Mouse (Mus musculus): ENCODE results near the gene Arhgef1. TPM values are rescaled to one million over a fixed set of nuclear protein-coding genes. Genes with fewer than 3 reads are reported as not detected.
A peak's percentile ranks its signal among the peaks of the same experiment; 100 is the strongest.
"Not testable (repeated sequence)": the region's sequence is repeated elsewhere in the genome, so short reads cannot be mapped to it uniquely, and the experiment has no call there.

The Arhgef1 gene
- polyA plus RNA-seq, 1 experiment from 2014 or later: 59.2 TPM

DNA sequence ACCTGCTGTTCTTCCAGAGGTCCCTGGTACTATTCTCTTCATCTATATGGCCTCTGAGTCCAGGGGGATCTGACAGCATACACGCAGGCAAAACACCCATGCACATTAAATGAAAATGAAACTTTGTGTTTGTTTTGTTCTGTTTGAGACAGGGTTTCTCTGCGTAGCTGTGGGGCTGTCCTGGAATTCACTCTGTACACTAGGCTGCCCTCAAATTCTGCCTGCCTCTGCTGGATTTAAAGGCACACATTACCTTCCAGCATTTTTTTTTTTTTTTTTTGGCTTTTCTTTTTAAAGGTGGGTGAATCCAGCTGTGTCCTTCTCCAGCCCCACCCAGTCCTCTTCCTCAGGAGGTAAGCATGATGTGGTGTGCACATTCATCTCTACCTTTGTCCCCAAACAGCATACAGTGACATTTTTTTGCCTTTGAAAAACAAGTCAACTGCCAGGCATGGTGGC lies 10.6 kb upstream of the Arhgef1 start:
- no peak for ATAC-seq
- H3K9me3 ChIP-seq: no peaks in the 10 kb centered on the region
- 71% methylated on average over 2 of the region's 2 CpGs for WGBS
- H3K4me3 ChIP-seq (replicated peaks): no peak overlapping the region
- no peak overlapping the region for H3K9ac ChIP-seq (replicated peaks)
- H3K27ac ChIP-seq: no peak overlapping the region
- peaks cover 8% of the 10 kb centered on the region for H3K4me1 ChIP-seq (replicated peaks)
- H3K36me3 ChIP-seq: peaks cover 38% of the 10 kb centered on the region
- H3K4me2 ChIP-seq (replicated peaks): no peak overlapping the region
- H3K27me3 ChIP-seq: no peaks in the 10 kb centered on the region

DNA sequence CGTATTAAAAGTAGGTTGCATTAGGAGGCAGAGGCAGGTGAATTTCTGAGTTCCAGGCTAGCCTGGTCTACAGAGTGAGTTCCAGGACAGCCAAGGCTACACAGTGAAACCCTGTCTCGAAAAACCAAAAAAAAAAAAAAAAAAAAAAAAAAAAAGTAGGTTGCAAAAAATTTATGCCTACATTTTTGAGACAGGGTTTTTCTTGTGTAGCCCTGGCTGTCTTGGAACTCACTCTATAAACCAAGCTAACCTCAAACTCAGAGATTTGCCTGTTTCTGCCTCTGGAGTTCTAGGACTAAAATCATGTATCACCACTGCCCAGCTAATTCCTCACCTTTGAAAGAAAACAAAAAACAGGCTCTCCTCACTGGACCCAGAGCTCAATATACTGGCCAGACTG lies 7.0 kb upstream of the Arhgef1 start:
- H3K9me3 ChIP-seq; H3K27ac ChIP-seq; H3K36me3 ChIP-seq; H3K4me3 ChIP-seq (replicated peaks); H3K27me3 ChIP-seq; H3K9ac ChIP-seq (replicated peaks); H3K4me2 ChIP-seq (replicated peaks); H3K4me1 ChIP-seq (replicated peaks); ATAC-seq: not testable (repeated sequence)
- 94% methylated on average over 2 of the region's 2 CpGs for WGBS

DNA sequence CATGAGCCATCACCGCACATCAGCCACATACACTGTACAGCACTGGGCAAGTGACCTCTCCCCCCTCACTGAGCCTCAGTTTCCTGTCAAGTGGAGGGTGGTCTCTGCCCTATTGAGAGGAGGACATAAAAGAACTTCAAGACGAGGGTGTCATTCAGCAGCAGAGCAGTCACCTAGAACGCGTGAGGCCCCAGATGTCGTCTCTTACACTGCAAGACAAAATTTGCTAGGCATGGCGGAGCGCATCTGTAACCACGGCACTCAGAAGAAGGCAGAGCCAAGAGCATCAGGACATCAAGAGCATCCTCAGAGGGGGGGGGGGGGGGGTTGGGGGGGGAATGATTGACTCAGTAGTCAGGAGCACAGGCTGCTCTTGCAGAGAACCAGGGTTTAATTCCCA lies 6.4 kb upstream of the Arhgef1 start:
- WGBS: 79% methylated on average over 8 of the region's 8 CpGs
- no peak for ATAC-seq
- no peak overlapping the region for H3K4me2 ChIP-seq (replicated peaks)
- H3K36me3 ChIP-seq: peaks cover 2% of the 10 kb centered on the region; the same call in 1 of the 2 replicates
- no peak overlapping the region for H3K4me3 ChIP-seq (replicated peaks)
- no peaks in the 10 kb centered on the region for H3K4me1 ChIP-seq (replicated peaks)
- H3K9me3 ChIP-seq: no peaks in the 10 kb centered on the region
- no peak overlapping the region for H3K9ac ChIP-seq (replicated peaks)
- no peak overlapping the region for H3K27ac ChIP-seq
- no peaks in the 10 kb centered on the region for H3K27me3 ChIP-seq

DNA sequence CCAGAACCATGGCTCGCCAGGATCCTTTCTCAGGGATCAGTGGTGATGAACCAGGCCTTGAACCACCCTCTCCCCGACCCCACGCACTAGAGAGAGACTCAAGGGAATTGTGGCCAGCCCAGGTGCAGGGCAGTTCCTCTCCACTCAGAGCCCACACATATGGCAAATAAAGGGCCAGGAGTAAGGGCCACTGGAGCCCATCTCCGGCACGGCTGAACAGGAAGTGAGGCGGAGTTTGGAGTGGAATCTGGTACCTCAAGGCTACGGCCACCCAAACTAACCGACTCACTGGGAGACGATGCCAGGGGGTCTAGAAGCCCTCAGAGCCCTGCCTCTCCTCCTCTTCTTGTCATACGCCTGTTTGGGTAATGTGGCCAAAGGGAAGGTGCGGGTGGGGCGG lies 5.5 kb upstream of the Arhgef1 start, which contains the start of gene Cd79a:
Gene Cd79a (plus strand): TSS at position 158 of the 400 bp plus-strand sequence.
- Histone ChIP-seq H3K27ac (no peak within 1 kb of the TSS), H3K9me3 (no peaks in the 10 kb centered on the region), H3K27me3 (no peaks in the 10 kb centered on the region), H3K4me2 (replicated peaks) (no peak within 1 kb of the TSS), H3K4me3 (replicated peaks) (no peak within 1 kb of the TSS), H3K4me1 (replicated peaks) (no peaks in the 10 kb centered on the region), H3K36me3 (no peaks in the 10 kb centered on the region), H3K9ac (replicated peaks) (no peak within 1 kb of the TSS)
- no peak for ATAC-seq
- WGBS: 84% methylated on average over 12 of the region's 12 CpGs

DNA sequence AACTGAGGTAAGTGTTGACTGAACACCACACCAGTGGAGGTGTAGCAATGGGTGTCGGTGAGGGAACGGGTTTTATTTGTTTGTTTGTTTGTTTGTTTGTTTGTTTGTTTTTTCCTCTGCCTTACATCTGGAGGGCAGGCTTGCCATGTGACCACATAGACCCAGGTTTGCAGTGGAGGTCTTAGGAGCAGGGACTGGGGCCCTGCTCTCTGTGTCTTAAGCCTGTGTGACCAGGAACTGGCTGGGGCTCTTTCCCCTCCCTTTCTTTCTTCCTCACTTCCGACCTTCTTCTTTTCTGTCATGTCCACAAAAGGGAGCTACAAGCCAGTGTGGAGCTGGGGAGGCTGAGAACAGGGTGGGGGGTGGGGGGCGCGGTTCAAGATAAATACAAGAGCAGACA lies 4.8 kb upstream of the Arhgef1 start:
- Histone ChIP-seq H3K36me3 (no peaks in the 10 kb centered on the region), H3K4me3 (replicated peaks) (no peak overlapping the region), H3K4me2 (replicated peaks) (no peak overlapping the region), H3K4me1 (replicated peaks) (peaks cover 5% of the 10 kb centered on the region), H3K9me3 (no peaks in the 10 kb centered on the region), H3K27me3 (no peaks in the 10 kb centered on the region), H3K9ac (replicated peaks) (no peak overlapping the region), H3K27ac (no peak overlapping the region)
- ATAC-seq: no peak
- WGBS: 75% methylated on average over 5 of the region's 5 CpGs

DNA sequence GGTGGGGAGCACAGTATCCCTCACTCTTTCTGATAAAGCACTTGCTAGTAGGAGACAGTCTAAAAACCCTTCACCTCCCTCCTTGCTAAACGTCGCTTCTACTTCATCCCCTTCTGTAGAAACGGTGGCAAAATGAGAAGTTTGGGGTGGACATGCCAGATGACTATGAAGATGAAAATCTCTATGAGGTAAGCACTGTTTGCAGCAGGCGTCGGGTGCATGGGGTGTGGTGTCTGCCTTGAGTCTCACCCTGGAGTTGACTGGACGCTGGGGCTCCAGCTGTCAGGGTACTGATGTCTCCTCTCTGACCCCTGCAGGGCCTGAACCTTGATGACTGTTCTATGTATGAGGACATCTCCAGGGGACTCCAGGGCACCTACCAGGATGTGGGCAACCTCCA lies 1.6 kb upstream of the Arhgef1 start:
- Histone ChIP-seq H3K4me1 (replicated peaks) (peaks cover 31% of the 10 kb centered on the region), H3K9me3 (no peaks in the 10 kb centered on the region), H3K9ac (replicated peaks) (no peak overlapping the region), H3K36me3 (no peaks in the 10 kb centered on the region), H3K27me3 (no peaks in the 10 kb centered on the region), H3K27ac (no peak overlapping the region), H3K4me2 (replicated peaks) (no peak overlapping the region), H3K4me3 (replicated peaks) (no peak overlapping the region)
- WGBS: 75% methylated on average over 6 of the region's 6 CpGs
- no peak for ATAC-seq

DNA sequence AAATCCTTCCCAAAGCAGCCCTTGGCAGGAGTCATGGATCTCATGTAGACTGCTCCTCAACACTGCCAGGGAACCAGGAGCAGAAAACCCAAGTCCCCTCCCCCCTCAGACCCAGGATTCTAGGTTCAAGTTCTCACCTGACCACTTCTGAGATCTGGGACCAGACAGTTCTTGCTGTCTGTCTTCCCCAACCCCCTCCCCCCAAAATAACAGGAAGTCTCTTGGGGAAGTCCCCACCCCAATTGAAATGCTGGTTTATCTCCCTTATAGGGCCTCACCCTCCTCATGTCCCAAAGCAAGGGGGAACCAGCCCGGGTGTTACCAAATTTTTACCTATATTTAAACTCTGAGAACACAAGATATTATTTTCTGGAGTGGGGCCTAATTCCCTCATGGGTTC lies 870 bp upstream of the Arhgef1 start:
- H3K4me1 ChIP-seq (replicated peaks): peaks cover 38% of the 10 kb centered on the region
- H3K36me3 ChIP-seq: no peaks in the 10 kb centered on the region
- 0 out of 2 replicates have a peak overlapping the region, but pooled peaks have one; percentile 1 for H3K27ac ChIP-seq
- no peak for ATAC-seq
- no peak overlapping the region for H3K9ac ChIP-seq (replicated peaks)
- H3K4me3 ChIP-seq (replicated peaks): no peak overlapping the region
- WGBS: 82% methylated on average over 1 of the region's 1 CpGs
- H3K4me2 ChIP-seq (replicated peaks): no peak overlapping the region
- H3K9me3 ChIP-seq: no peaks in the 10 kb centered on the region
- no peaks in the 10 kb centered on the region for H3K27me3 ChIP-seq

DNA sequence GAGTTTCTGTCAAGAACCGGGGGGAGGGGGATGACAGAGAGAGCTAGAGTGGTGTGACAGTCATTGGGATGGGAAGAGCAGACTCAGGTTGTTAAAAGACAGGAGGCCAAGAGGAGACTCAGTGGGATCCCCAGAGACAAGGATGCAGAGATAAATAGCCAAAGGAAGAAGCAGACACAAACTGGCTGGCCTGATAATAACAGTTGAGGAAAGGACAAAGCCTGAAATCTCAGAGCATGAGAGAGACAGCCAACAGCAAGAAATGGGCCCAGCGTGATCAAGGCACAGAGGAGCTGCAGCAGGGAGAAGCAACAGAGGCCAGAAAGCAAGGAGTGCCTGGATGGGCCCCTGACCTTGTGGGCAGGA lies 465 bp upstream of the Arhgef1 start:
- H3K4me2 ChIP-seq (replicated peaks): peak overlapping the region; percentile 82

DNA sequence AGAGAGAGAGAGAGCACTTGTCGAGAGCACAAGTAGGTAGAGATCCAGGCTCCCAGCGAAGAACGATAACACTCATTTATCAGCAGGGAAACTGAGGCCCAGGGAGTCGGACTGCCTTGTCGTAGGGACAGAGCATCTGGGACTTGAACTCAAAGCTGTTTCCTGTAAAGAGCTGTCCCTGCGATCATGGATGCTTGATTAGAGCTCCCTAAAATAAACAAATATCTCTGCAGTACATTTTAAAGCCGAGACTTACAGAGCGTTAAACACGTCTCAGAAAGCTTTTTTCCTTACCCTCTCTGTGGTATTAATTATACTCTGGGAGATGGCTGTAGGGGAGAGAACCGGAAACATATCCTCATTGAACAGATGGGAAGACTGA lies 723 bp downstream of the Arhgef1 start:
- H3K4me1 ChIP-seq (replicated peaks): peaks cover 42% of the 10 kb centered on the region
- H3K36me3 ChIP-seq: peaks cover 6% of the 10 kb centered on the region
- ATAC-seq: no peak
- WGBS: 46% methylated on average over 10 of the region's 10 CpGs
- no peak overlapping the region for H3K27ac ChIP-seq
- no peaks in the 10 kb centered on the region for H3K9me3 ChIP-seq
- peak overlapping the region; percentile 77; the same call in 1 of the 2 replicates for H3K9ac ChIP-seq (replicated peaks)
- peak overlapping the region; percentile 82 for H3K4me2 ChIP-seq (replicated peaks)
- H3K4me3 ChIP-seq (replicated peaks): peak overlapping the region; percentile 68
- no peaks in the 10 kb centered on the region for H3K27me3 ChIP-seq

More for the DNA sequence above, 465 bp upstream of the Arhgef1 start:
- peak overlapping the region; percentile 68 for H3K4me3 ChIP-seq (replicated peaks)
- peaks cover 42% of the 10 kb centered on the region for H3K4me1 ChIP-seq (replicated peaks)
- H3K27me3 ChIP-seq: no peaks in the 10 kb centered on the region
- no peaks in the 10 kb centered on the region for H3K9me3 ChIP-seq
- 65% methylated on average over 2 of the region's 2 CpGs for WGBS
- H3K36me3 ChIP-seq: no peaks in the 10 kb centered on the region
- no peak overlapping the region for H3K9ac ChIP-seq (replicated peaks)
- no peak for ATAC-seq
- H3K27ac ChIP-seq: peak overlapping the region; percentile 51; the same call in 1 of the 2 replicates

DNA sequence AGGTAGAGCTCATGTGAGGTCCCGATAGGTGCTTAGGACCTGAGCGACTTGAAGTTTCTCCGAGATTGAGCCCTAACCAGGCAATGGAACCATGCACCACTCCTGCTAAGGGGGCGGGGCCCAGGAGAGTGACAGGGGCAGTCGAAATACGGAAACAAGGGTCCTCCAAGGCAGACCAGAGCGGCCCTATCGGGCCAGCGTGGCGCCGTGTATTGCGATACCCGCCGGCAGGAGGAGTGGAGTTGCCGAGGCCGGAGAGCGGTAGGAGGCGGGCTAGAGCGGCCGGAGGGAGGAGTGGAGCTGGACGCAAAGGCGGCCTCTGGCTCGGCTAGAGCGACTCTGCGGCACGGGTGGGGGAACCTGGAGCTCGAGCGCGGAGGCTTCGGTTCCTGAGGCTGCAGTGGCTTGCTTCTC lies 1.4 kb downstream of the Arhgef1 start:
- H3K36me3 ChIP-seq: peaks cover 13% of the 10 kb centered on the region
- no peaks in the 10 kb centered on the region for H3K9me3 ChIP-seq
- under 1% methylated on average over 30 of the region's 30 CpGs for WGBS
- H3K4me3 ChIP-seq (replicated peaks): peak overlapping the region; percentile 68
- peak overlapping the region; percentile 75 for H3K9ac ChIP-seq (replicated peaks)
- H3K27me3 ChIP-seq: no peaks in the 10 kb centered on the region
- peak overlapping the region; percentile 82 for H3K4me2 ChIP-seq (replicated peaks)
- ATAC-seq: peak; percentile 97
- H3K4me1 ChIP-seq (replicated peaks): peaks cover 42% of the 10 kb centered on the region
- peak overlapping the region; percentile 83 for H3K27ac ChIP-seq

DNA sequence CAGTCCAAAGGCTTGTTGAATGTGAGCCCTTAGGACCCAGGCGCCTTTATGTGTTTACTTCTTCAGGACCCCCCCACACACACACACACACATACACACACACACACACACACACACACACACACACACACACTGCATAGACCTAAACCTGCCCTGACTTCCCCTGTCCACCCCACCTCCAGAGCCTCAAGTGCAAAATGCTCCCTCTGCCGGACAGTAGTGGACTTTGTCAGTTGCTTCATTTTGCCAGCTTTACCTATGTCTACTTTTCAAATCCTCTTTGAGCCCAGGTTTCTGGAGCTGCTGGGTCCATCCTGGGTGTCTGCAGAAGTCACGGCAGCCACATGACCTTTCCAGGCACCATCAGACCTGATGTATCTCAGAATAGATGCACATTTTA lies 2.2 kb downstream of the Arhgef1 start:
- peak overlapping the region; percentile 68 for H3K4me3 ChIP-seq (replicated peaks)
- no peaks in the 10 kb centered on the region for H3K27me3 ChIP-seq
- H3K9me3 ChIP-seq: no peaks in the 10 kb centered on the region
- H3K36me3 ChIP-seq: peaks cover 15% of the 10 kb centered on the region
- H3K4me1 ChIP-seq (replicated peaks): peaks cover 42% of the 10 kb centered on the region
- H3K9ac ChIP-seq (replicated peaks): peak overlapping the region; percentile 75
- peak overlapping the region; percentile 82 for H3K4me2 ChIP-seq (replicated peaks)
- ATAC-seq: peak; percentile 35
- WGBS: 22% methylated on average over 3 of the region's 3 CpGs
- peak overlapping the region; percentile 83 for H3K27ac ChIP-seq

DNA sequence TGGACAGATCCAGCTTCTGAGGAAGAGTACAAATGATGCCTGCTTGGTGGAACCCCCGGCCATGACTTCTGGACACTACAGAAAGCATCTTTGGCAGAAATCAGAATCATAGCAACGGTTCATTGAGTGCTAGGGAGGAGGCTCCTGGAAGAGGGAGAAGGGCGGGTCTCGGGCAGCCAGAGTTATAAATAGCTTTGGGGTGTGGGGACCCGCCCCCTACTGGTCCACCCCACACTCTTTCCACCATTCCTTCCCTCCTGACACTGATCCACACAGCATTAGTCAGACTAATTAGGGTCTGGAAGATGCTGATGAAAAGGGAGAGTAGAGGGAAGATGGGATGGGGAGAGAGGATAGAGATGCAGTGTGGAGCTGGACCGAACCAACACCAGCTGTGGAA lies 3.8 kb downstream of the Arhgef1 start:
- Histone ChIP-seq H3K27ac (no peak overlapping the region), H3K4me2 (replicated peaks) (no peak overlapping the region), H3K4me3 (replicated peaks) (no peak overlapping the region), H3K9ac (replicated peaks) (no peak overlapping the region), H3K4me1 (replicated peaks) (peaks cover 42% of the 10 kb centered on the region), H3K9me3 (no peaks in the 10 kb centered on the region), H3K27me3 (no peaks in the 10 kb centered on the region), H3K36me3 (peaks cover 22% of the 10 kb centered on the region)
- WGBS: 47% methylated on average over 6 of the region's 6 CpGs
- ATAC-seq: no peak

DNA sequence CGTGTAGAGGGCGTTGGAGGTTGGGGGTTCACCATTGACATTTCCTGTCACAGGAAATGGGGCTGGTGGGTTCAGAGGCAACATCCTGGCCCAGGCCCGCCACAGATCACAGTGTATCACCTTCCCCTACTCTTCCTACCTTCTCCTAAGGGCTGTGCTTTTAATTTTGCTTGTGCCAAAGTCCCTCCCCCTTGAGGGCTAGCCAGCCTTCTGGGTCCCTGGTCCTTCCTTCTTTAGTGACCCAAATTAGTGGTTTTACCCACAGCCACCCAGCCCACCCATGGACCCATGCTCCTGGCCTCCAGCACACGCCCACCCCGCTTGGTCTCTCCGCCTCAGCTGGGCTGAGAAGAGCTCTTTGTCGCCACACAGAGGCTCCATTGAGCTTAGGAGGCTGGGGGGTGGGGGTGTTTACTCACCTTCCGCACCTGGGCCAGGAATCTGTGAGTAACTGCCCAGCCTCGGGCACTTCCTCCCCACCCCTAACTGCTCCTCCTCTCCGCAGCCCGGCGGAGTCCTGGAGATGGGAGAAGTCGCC lies 4.6 kb downstream of the Arhgef1 start:
- 41% methylated on average over 13 of the region's 13 CpGs for WGBS
- Histone ChIP-seq H3K4me1 (replicated peaks) (peaks cover 42% of the 10 kb centered on the region), H3K9me3 (no peaks in the 10 kb centered on the region), H3K4me3 (replicated peaks) (no peak overlapping the region), H3K9ac (replicated peaks) (no peak overlapping the region; the same call in 1 of the 2 replicates), H3K36me3 (peaks cover 29% of the 10 kb centered on the region), H3K27ac (no peak overlapping the region), H3K4me2 (replicated peaks) (no peak overlapping the region), H3K27me3 (no peaks in the 10 kb centered on the region)
- ATAC-seq: no peak
